Mouse (Mus musculus) lung, postnatal 36 days (tissue): ENCODE data around the gene Dap.

ENCODE experiments used
- DNase-seq: peaks from one replicate; pipeline ENCODE4 v3.0.0; 2022; ENCODE audit warnings: mixed read lengths

Gene Dap

DNA sequence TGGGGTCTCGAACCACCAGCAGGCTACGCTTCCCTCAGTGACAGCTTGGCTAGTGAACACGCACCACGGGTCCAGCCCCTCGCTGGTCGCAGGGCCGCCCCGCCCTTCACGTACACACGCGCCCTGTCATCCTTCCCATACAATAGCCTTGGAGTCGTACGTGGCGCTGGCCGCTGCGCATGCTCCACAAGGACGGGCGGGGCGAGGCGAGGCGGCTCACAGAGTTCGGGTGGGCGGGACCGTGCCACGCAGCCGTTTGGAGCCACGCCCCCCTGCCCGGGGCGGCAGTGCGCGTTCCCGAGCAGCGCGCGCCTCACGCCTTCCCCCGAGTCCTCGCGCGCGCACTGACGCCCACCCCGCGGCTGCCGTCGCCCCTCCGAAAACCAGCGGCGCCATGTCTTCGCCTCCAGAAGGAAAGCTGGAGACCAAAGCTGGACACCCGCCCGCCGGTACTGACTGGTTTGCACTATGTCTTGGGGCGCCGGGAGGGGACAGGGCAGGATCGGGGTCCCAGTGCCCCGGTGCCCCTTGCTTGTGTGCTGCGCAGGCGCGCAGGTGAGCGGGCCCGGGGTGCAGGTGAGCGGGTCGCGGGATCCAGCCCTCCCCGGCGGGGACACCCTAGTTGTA lies at the start of gene Dap:
Gene Dap (plus strand): TSS at position 180 of the 627 bp plus-strand sequence.
- peak; percentile 99 for DNase-seq

DNA sequence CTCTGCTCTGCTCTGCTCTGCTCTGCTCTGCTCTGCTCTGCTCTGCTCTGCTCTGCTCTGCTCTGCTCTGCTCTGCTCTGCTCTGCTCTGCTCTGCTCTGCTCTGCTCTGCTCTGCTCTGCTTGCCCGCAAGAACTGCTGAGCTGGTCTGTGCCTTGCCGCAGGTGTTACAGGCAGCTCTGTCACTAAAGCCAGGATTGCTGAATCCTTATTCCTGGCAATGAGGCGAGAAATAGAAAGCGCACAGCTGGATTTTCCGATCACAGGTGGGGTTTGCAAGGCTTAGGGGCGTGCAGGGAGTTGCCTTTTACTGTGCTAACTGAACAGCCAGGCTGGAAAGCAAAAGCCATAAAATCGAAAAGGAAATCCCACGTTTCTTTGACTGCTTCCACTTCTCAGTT lies 47.5 kb upstream of the Dap start:
- no peak for DNase-seq

DNA sequence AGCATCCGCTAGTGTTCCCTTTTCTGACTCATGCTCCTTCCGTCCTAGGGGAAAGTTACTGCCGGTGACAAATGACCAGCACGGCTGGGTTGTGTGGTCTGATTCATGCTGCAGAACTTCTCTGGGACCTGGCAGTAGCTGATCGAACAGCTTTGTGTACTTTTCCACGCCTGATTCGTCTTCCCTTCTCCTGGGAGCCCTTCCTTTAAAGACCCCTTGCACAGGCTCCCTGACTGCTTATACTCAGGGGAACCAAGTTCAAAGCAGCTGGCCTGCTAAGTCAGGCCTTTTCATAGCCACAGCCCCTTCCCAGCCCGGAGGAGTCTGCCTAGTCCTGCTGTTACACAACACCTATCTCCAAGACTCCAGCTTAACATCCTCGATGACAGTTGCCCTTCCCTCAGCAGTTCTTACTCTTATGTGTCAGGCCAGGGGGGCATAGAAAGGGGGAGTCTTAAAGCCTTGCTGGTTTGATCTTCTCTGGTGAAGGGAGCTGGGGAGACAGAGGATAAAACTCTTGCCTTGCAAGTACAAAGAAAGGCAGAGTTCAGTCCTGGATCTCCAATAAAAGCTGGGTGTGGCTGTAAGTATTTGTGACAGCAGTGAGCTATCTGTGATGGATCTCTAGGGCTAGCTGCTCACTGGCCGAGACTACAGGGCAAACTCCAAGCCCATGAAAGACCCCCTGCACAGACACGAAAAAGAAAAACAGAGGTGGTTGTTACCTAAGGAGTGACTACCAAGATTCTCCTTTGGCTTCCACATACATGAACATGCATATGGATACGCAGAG lies 39.3 kb upstream of the Dap start:
- no peak for DNase-seq

DNA sequence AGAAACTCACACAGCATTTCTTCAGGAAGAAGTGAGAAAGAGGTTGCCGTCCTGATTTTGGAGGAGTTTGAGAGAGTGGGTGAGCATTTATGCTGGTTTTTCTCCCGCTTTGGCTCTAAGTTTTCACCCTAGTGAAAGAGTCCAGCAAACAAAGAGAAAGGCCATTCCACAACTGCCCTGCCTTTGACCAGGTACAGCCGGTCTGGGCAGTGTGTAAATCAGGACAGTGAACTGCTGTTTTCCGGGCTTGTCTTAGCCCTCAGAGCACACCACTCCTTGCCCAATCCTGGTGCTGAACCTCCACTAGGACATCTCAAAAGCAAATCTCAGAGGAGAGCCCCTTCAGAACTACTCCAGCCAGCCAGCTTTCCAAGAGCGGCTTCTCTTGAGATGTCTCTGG lies 38.6 kb upstream of the Dap start:
- DNase-seq, result no peak

DNA sequence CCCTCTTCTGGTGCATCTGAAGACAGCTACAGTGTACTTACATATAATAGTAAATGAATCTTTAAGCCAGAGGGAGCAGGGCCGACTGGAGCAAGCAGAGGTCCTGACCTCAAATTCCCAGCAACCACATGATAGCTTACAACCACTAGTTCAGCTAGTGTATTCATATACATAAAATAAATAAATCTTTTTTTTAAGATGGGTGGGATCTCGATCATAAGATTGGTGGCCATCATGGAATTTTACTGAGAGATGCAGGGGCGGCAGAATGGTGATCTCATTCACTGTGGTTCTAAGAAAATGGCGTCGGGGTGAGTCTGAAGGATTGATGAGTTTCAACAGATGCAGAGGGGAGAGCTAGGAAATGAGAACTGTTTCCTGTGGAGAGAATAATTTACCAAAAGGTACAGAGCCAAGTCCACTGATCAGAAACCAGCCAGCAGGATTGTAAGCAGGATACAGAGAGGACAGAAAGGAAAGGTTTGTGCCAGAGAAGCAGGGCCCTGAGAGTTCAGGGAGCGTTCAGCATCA lies 37.7 kb upstream of the Dap start:
- no peak for DNase-seq

DNA sequence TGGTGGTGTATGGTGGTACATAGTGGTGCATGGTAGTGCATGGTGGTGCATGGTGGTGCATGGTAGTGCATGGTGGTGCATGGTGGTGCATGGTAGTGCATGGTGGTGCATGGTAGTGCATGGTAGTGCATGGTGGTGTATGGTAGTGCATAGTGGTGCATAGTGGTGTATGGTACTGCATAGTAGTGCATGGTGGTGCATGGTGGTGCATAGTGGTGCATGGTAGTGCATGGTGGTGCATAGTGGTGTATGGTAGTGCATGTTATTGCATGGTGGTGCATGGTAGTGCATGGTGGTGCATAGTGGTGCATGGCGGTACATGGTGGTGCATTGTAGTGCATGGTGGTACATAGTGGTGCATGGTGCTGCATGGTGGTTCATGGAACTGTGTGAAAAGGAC lies 31.6 kb upstream of the Dap start:
- no peak for DNase-seq

DNA sequence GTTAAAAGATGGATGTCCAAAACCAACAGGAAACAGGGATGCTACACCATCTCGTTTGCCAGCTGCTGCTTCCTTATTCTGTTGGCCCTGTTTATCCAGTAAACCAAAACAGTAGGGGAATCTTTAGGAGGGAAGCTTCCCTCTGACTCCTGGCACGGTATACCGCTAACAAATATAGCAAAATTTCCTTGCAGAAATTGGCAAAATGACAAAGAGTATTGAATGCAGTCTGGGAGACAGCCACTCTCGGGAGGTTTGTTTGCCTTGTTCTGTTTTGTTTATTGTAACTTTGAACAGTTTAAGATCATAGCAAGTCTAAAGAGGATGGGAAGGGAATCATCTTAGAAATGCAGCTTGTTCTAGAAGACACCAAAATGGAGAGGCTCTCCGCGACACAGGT lies 28.3 kb upstream of the Dap start:
- no peak for DNase-seq

DNA sequence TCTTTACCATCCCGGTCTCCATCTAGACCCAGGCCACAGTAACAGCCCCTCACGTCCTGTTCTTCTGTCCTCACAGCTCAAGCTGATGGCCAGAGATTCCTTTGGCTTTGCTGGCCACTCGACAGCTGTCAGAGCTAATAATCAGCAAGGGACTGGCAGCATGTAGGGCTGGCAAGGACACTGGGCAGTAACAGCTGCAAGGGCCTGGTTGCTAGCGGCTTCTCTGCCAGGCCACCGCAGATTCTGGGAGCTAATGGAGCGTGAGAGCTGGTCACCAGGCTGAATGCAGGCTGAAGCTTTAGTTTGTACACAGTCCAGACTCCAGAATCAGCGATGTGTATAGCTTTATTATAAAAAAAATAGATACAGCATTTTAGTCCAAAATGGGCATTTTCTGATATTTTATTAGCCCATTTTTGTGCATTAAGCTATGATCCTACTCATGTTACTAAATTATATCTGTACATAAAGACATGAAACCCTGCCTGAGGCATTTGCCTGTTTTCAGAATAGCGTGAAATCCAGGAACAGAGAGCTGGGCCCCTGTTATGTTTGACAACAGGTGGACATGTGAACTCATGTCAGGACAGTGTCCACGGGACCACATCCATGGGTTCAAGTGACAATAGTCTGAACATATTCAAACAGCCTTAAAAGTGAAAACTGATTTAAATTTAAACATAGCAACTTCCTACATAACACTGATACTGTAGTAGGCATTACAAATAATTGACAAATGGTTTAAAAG lies 16.6 kb upstream of the Dap start:
- DNase-seq, result no peak

DNA sequence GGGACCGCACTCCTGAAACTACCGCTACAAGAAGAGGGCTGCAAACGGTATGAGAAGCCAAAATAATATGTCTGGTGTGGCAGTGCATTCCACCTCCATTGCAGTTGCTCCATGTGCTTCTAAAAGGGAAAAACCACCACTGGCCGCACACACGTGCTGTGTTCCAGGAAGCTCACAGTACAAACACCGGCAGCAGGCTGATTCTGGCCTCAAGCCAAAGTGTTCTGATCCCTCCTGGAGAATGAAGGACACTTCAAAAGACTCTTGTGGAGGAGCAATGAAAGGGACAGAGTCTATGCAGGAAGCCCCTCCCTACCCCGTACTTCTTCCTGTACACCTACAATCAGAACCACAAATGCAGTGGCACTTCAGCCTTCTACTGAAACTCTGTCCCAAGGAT lies 12.2 kb upstream of the Dap start:
- peak; percentile 83 for DNase-seq

DNA sequence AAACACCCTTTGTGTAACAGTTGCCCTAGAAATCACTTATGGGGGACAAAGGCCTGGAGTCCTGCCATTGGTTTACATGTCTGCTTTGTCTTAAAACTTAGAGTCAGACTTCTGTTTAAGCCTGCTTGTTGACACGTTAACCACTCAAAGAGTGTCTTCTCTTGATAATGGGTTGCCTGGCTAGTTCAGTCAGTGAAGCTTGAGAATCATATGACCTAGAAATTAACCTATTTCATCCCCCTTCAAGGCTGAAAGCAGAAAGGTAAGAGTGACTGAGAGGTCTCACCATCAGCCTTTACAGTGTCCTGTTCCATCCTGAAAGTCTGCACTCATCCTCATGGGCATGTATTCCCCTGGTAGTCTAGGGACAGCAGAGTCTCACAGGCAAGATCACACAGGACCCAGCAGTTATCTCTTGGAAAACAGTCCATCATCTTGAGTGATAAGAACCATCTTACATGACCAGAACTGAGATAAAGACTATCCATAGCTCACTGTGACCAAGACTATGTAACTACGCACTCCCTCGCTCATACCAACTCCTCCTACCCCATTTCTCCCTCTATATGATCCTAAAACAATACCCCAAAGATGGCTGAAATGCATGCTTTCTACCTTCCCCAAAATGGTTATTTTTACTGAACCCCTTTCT lies 10.4 kb upstream of the Dap start:
- no peak for DNase-seq

DNA sequence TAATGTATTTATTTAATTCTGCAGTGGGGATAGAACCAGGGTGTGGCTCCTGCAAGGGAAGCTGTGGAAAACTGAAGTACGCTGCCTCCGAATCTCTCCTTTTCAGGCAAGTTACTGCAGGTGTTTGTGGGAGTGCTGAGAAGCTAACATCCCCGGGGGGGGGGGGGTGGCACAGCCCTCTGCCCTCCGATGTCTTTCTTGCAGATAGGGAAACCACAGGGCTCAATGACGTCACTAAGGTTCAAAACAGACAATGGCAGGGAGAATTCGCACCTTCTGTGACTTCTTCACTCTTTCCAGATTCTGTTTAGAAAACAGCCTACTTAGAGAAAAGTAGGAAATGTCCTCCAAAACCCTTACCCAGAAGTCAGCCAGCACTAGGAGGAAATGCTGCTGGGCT lies 1.9 kb upstream of the Dap start:
- DNase-seq, result no peak

DNA sequence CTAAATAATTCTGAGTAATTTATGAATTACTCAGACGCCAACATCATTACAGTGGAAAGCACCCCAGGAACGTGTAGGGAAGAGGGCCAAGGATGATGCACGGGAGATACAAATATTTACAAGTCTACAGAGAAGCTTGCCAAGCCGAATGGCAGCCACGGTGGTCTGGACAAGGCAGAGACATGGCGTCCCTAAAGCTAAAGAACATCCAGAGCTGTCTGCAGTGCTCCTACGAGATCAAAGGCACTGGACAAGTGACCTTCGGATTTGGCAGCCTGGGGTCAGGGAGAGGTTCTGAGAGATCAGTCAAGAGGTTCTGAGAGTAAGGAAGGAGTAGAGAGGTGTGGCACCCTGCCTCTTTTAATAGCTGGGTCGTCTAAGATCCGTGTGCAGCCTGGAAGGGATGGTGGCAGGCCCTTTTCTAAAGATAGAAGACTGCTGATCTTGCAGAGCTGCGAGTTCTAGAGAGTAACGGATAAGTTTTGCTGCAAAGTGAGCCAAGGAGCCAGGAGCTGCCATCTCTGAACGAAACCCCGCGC lies 449 bp upstream of the Dap start:
- peak; percentile 16 for DNase-seq

DNA sequence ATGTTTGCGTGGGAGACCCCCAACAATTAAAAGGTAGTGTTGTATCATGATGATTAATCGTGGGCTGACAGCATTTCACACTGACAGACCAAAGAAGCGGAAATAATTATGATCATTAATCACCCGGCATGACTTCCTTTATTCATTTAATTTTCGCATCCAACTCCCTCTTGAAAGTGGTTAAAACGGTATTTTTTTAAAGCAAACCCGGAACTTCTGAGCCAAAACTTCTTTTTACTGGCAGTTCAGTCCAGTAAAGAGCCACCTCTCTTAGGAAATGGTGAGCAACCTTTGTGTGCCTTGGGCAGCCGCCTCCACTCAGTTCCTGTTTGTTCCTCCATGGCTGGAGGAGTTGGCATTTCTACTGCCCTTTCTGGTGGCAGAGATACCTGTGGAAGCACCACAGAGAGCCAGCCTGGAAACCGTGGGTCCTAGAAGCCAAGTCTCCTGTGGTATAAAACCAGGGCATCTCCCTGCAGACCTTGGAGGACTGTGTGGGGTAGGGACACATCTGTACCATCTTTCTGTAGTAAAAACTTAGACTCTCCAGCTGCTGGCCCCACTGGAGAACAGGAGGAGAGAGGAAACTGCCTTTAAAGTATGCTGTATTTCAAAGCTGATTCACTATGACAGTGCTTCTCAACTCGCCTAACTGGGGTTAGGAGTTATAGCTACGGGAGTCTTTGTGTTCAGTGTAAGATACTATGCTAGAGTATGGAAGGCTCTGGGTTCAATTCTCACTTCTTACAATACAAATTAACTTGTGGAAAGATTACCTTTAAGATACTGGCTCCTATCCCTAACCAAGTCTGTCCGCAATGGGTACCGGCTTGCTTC lies 910 bp downstream of the Dap start:
- peak; percentile 49 for DNase-seq

DNA sequence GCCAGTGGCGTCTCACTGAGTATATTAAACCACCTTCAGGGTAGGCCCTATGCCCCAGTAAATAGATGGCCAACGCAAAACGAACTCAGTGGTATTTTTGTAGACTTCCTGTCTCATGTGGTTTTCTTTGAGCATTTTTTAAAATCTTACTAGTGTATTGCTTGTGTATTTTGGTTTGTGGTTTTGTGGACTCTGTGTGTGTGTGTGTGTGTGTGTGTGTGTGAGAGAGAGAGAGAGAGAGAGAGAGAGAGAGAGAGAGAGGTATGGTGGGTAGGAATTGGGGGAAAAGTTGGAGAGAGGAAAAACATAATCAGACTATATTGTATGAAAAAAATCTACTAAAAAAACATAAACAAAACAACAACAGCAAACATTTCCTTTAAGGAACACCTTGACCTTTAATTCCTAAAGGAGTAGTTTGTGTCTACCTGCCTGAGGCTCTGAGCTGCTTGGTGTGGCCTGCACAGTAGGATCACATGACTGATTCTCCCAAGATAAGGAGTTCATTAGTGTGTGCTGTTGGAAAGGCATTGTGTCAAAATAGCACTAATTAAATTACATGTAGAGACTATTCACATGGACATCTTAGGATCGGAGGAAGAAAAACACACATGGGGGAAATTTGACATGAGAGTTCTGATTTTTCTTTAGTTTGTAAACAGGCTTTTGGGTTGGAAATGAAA lies 1.7 kb downstream of the Dap start:
- DNase-seq, result peak; percentile 6

DNA sequence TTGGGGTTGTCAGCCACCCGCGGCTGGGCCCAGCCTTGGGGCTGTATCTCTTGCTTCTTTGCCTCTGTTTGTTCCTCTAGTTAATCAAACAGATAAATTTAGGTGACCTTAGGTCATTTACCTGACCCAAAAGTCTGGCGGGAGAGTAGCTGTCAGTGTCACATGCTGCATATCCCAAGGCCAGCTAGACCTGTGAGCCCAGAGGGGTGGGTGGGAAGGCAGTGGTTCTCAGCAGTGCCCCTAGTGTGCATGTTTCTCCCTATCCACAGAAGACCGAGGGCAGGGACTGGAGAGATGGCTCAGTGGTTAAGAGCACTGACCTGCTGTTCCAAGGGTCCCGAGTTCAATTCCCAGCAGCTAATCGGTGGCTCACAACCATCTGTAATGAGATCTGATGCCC lies 2.4 kb downstream of the Dap start:
- no peak for DNase-seq

DNA sequence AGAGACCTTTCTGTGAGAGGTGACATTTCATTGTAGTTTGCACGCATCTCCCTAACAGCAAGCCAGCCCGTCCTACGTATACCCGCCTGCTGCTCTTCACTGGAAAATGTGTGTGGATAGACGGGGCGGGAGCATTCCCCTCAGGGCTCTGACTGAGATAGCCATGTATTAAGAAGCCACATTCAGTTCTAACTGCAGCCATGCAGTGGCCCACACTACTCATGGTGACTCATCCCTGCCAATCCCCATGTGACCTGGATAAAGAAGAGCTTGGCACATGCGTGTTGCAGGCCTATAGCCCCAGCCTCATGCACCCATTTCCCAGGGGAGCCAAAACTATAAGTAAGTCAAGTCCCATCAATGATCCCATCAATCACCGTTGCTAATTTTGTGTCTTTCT lies 3.7 kb downstream of the Dap start:
- DNase-seq, result no peak

DNA sequence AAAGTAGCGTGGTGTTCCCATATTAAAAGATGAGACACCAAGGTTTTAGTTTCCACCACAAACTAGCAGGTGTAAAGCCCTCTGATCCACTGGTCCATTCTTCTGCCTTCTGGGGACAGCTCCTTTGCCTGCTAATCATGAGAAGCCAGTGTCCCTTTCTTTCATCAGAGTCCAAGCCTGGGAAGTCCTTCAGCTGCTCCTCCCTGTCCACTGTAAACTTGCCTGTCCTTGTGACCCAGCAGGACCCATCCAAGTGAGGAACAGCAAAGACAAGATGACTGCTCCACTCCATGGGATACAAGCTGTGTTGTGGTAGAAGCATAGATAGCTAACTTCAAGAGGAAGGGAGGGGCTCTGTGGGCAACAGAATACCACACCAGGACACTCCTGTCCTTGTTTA lies 8.9 kb downstream of the Dap start:
- DNase-seq, result no peak

DNA sequence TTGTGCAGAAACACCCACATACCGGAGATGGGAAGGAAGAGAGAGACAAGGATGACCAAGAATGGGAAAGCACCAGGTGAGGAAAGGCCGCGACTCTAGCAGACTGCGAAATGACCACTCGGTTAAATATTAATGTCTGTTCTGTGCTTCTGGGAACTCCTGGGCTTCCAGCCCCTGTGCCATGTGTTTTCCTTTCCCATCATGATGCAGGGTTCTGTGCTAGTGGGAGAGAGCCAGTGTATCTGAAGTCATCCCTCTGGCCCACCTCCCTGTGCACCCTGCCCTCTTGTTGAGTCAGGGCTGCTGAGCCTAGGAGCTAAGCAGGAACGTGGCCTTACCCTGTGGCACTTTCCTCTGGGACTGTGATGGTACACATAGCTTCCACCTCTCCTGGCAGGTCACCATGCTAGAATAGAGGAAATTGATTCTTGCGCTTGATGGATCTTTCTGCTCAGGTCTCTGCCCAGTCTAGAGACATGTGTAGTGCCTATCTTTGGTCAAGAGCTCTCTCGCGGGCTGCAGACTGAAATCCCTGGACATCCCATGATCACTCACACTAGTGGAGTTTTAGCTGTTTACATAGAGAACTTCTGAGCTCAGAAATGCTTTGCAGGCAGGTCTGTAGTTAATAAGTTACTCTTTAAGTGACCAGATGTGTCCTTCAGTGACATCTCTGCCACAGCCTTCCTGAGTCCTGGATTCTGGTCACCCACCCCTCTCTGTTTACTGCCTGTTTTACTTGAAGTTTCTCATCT lies 11.9 kb downstream of the Dap start:
- DNase-seq, result no peak

DNA sequence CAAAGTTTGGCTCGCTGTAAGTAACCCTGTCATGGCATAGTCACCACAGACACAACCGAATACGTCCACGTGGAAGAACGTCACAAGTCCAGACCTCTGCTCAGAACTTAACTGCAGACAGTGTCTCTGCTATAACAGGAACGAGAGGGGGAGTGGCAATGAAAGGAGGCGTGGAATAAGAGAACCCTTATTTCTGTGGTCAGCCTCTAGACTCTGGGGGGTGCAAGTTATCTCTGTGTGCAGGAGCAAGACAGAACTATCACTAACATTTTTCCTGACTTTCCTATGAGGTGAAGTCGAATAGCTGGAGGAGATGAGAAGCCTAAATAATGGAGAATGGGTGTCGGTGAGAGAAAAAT lies 12.4 kb downstream of the Dap start:
- DNase-seq, result no peak

DNA sequence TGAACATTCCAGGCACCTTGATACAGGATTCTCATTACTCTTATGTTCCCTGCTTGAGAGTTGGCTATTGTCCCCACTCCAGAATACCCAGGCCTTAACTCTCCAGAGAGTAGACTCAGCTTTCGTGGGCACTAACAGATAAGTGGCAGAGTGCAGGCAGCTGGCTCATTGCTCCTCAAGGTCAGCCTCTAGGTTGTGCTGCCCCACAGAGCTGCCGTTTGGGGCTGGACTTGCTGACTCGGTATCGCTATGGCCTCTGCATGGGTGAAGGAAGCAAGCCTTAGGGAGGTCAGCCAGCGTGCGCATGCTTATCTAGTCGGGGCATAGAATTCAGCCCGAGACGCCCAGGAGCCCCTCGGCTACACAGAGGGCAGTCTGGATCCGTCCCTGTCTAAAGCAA lies 13.3 kb downstream of the Dap start:
- DNase-seq, result no peak

DNA sequence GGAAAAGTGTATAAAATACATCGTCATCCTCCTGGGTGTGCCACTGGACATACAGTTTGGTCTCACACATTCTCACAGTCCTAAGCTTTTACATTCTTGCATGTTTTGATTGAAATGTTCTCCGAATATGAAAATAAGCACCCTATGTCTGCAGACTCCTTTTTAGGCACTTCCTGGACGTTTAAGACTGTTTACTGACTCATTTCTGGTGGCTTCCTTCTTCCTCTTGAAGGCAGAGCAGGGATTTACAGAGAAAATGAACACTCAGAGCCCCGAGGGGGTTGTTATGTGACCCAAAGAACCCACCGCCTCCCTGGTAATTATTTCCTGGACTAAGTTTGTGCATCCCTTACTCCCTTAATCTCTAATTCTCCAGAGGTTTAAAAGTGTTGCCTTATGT lies 13.8 kb downstream of the Dap start:
- no peak for DNase-seq
